Mouse (Mus musculus): ENCODE data around the gene Epop.

DNA sequence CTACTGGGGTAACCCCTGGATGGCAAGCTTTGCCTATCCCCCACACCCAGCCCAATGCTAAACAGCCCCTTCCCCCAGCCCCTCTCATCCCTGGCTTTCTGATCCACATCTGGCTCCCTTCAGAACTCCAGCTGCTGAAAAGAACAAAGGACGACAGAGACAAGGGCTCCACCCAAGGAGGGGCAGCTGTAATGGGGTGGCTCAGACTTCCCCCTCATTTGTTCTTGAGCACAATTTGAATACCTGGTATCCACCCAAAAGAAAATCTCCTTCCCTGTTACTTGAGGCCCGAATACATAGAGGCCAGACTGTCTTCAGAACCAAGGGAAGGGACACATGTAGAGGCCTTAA lies 41.6 kb upstream of the Epop start:
- TF ChIP-seq CTCF (IDR thresholded peaks at IDR 0.05; ENCODE audit: control insufficient read depth, insufficient read depth, insufficient read length) (no peak), MAX (IDR thresholded peaks at IDR 0.05) (no peak)

All from C2C12 (cell line).